Mouse (Mus musculus) heart, embryonic 11.5 days (tissue): ENCODE data around the gene Etl4. TPM values are rescaled to one million over a fixed set of nuclear protein-coding genes. Genes with fewer than 3 reads are reported as not detected.

Experiments
- ATAC-seq: fragments of 200-750 bp; cut with Nextera tagmentation; replicated peaks from 2 replicates; pipeline ENCODE4 v1.8.0; 2017; ENCODE audit warnings: moderate library complexity; ENCODE audit not compliant: insufficient number of reproducible peaks, low FRiP score, low TSS enrichment
- H3K27ac ChIP-seq: fragments of 300-500 bp; sonication (generic); 2 replicates; pipeline ENCODE4 v1.5.1; 2014; ENCODE audit warnings: mild to moderate bottlenecking, low read depth, low read length
- H3K27me3 ChIP-seq: fragments of 300-500 bp; sonication (generic); 2 replicates; pipeline ENCODE4 v1.6.1; 2014; ENCODE audit warnings: mild to moderate bottlenecking, low read length, mixed read lengths; ENCODE audit not compliant: control insufficient read depth, insufficient read depth
- H3K36me3 ChIP-seq: fragments of 300-500 bp; sonication (generic); 2 replicates; pipeline ENCODE4 v1.6.1; 2014; ENCODE audit warnings: mild to moderate bottlenecking, low read length, moderate library complexity, mixed read lengths; ENCODE audit not compliant: control insufficient read depth, insufficient read depth
- H3K4me1 ChIP-seq: fragments of 300-500 bp; sonication (generic); 2 replicates; pipeline ENCODE4 v1.6.1; 2014; ENCODE audit warnings: low read length; ENCODE audit not compliant: control insufficient read depth, insufficient read depth
- H3K4me2 ChIP-seq: fragments of 300-500 bp; sonication (generic); 2 replicates; pipeline ENCODE4 v1.6.1; 2014; ENCODE audit warnings: mild to moderate bottlenecking, moderate library complexity
- H3K4me3 ChIP-seq: fragments of 300-500 bp; sonication (generic); 2 replicates; pipeline ENCODE4 v1.5.1; 2014; ENCODE audit warnings: low read depth, low read length
- H3K9ac ChIP-seq: fragments of 300-500 bp; sonication (generic); 2 replicates; pipeline ENCODE4 v1.6.1; 2014; ENCODE audit warnings: mild to moderate bottlenecking, low read depth, low read length, moderate library complexity
- H3K9me3 ChIP-seq: fragments of 300-500 bp; sonication (generic); replicated peaks from 2 replicates; pipeline ENCODE4 v1.6.1; 2016; ENCODE audit warnings: low read length; ENCODE audit not compliant: control insufficient read depth
- WGBS: fragments of 180-500 bp; shearing (Covaris S2); extraction: QIAGEN DNeasy Blood & Tissue Kit; methylation state at CpG from one replicate; pipeline ENCODE4 v1.1.7; 2014; ENCODE audit not compliant: insufficient replicate concordance; 5-methylcytosine and 5-hydroxymethylcytosine counted together
- polyA plus RNA-seq: library from polyadenylated mRNA; unstranded; fragments of >200 nt; fragmentation: Nextera tagmentation; extraction: Ambion mirVana; gene quantifications from 2 replicates; pipeline ENCODE4 v1.2.1, GENCODE M21; 2014

Etl4 gene
- polyA plus RNA-seq, 1 experiment from 2014 or later: 12.4 TPM

- Histone ChIP-seq H3K27ac (no peak overlapping the region), H3K9ac (no peak overlapping the region), H3K4me2 (no peak overlapping the region), H3K36me3 (no peaks in the 10 kb centered on the region), H3K4me3 (no peak overlapping the region), H3K4me1 (no peaks in the 10 kb centered on the region), H3K9me3 (no peaks in the 10 kb centered on the region), H3K27me3 (no peaks in the 10 kb centered on the region)
- no peak for ATAC-seq
- 54% methylated on average over 6 of the region's 6 CpGs for WGBS
These were observed 866.7 kb downstream of the Etl4 start for GRCm38 (mm10) chr2:20776171-20776704.

- Histone ChIP-seq H3K27me3 (no peaks in the 10 kb centered on the region), H3K4me3 (no peak overlapping the region), H3K9ac (no peak overlapping the region), H3K27ac (no peak overlapping the region), H3K9me3 (no peaks in the 10 kb centered on the region), H3K4me1 (no peaks in the 10 kb centered on the region), H3K36me3 (no peaks in the 10 kb centered on the region), H3K4me2 (no peak overlapping the region)
- 72% methylated on average over 6 of the region's 6 CpGs for WGBS
- ATAC-seq: no peak
These were observed 868.4 kb downstream of the Etl4 start for GRCm38 (mm10) chr2:20777931-20778330.

- H3K9ac ChIP-seq: no peak overlapping the region
- H3K27ac ChIP-seq: no peak overlapping the region
- H3K9me3 ChIP-seq: no peaks in the 10 kb centered on the region
- no peaks in the 10 kb centered on the region for H3K27me3 ChIP-seq
- no peak for ATAC-seq
- H3K36me3 ChIP-seq: 0 out of 2 replicates have a peak, but pooled peaks cover 2% of the 10 kb centered on the region
- no peak overlapping the region for H3K4me2 ChIP-seq
- H3K4me3 ChIP-seq: no peak overlapping the region
- WGBS: 39% methylated on average over 6 of the region's 6 CpGs
- no peaks in the 10 kb centered on the region for H3K4me1 ChIP-seq
These were observed 870.2 kb downstream of the Etl4 start for GRCm38 (mm10) chr2:20779484-20780381.

- WGBS: 73% methylated on average over 8 of the region's 8 CpGs
- no peaks in the 10 kb centered on the region for H3K36me3 ChIP-seq
- no peak overlapping the region for H3K27ac ChIP-seq
- no peaks in the 10 kb centered on the region for H3K4me1 ChIP-seq
- no peak overlapping the region for H3K4me2 ChIP-seq
- H3K9ac ChIP-seq: no peak overlapping the region
- no peaks in the 10 kb centered on the region for H3K27me3 ChIP-seq
- H3K9me3 ChIP-seq: no peaks in the 10 kb centered on the region
- no peak for ATAC-seq
- no peak overlapping the region for H3K4me3 ChIP-seq
These were observed 891.8 kb downstream of the Etl4 start for GRCm38 (mm10) chr2:20801236-20801890.

- H3K4me1 ChIP-seq: no peaks in the 10 kb centered on the region
- H3K36me3 ChIP-seq: no peaks in the 10 kb centered on the region; the same call in 1 of the 2 replicates
- H3K4me3 ChIP-seq: no peak overlapping the region
- no peaks in the 10 kb centered on the region; the same call in 1 of the 2 replicates for H3K9me3 ChIP-seq
- no peak overlapping the region for H3K9ac ChIP-seq
- WGBS: 68% methylated on average over 8 of the region's 8 CpGs
- no peak overlapping the region for H3K27ac ChIP-seq
- H3K27me3 ChIP-seq: no peaks in the 10 kb centered on the region
- no peak for ATAC-seq
- H3K4me2 ChIP-seq: no peak overlapping the region
These were observed 901.9 kb downstream of the Etl4 start for GRCm38 (mm10) chr2:20811506-20811905.

GRCm38 (mm10) chr2:20813986-20814385, 904.4 kb downstream of the Etl4 start:
- no peak for ATAC-seq
- H3K27me3 ChIP-seq: no peaks in the 10 kb centered on the region
- no peak overlapping the region for H3K4me2 ChIP-seq
- no peaks in the 10 kb centered on the region; the same call in 1 of the 2 replicates for H3K9me3 ChIP-seq
- H3K4me3 ChIP-seq: no peak overlapping the region
- H3K4me1 ChIP-seq: no peaks in the 10 kb centered on the region
- no peak overlapping the region for H3K9ac ChIP-seq
- H3K36me3 ChIP-seq: no peaks in the 10 kb centered on the region
- H3K27ac ChIP-seq: no peak overlapping the region
- 78% methylated on average over 2 of the region's 2 CpGs for WGBS

GRCm38 (mm10) chr2:20818226-20818625, 908.6 kb downstream of the Etl4 start:
- H3K9me3 ChIP-seq: no peaks in the 10 kb centered on the region; the same call in 1 of the 2 replicates
- no peak overlapping the region for H3K4me3 ChIP-seq
- 70% methylated on average over 7 of the region's 7 CpGs for WGBS

GRCm38 (mm10) chr2:20826258-20826657, 916.7 kb downstream of the Etl4 start:
- no peaks in the 10 kb centered on the region for H3K9me3 ChIP-seq
- no peak overlapping the region for H3K4me2 ChIP-seq
- H3K4me1 ChIP-seq: no peaks in the 10 kb centered on the region
- no peaks in the 10 kb centered on the region for H3K36me3 ChIP-seq
- H3K4me3 ChIP-seq: no peak overlapping the region
- no peak overlapping the region for H3K9ac ChIP-seq
- no peaks in the 10 kb centered on the region for H3K27me3 ChIP-seq
- no peak overlapping the region for H3K27ac ChIP-seq
- ATAC-seq: no peak

More at GRCm38 (mm10) chr2:20818226-20818625, 908.6 kb downstream of the Etl4 start:
- Histone ChIP-seq H3K4me2 (no peak overlapping the region), H3K27me3 (no peaks in the 10 kb centered on the region), H3K36me3 (no peaks in the 10 kb centered on the region), H3K9ac (no peak overlapping the region), H3K27ac (no peak overlapping the region), H3K4me1 (no peaks in the 10 kb centered on the region)
- ATAC-seq: no peak
